ENCODE assay signal across 7 mouse cellular contexts in genomic region chr4:45018452-45018980, GRCm38 (mm10). TPM values are rescaled to one million over a fixed set of nuclear protein-coding genes. Genes with fewer than 3 reads are reported as not detected.
DNase-seq lines count a peak whose midpoint lies in the region; ATAC-seq and TF ChIP-seq lines count a peak whose summit lies in the region.

TSS of gene Polr1e (plus strand) at chr4:45018583.

- peak within 1 kb of the TSS; percentile 81 for H3K27ac ChIP-seq in embryonic facial prominence, embryonic 10.5 days (replicated peaks)
- H3K27ac ChIP-seq in intestine, postnatal 0 days (ENCODE audit: low read depth, low read length): no peak within 1 kb of the TSS
- peak within 1 kb of the TSS; percentile 36; the same call in 1 of the 2 replicates for H3K27ac ChIP-seq in midbrain, embryonic 12.5 days (replicated peaks)
- H3K27ac ChIP-seq in small intestine, adult 2 months (ENCODE audit: insufficient read depth, low read depth, low read length): no peak within 1 kb of the TSS

- peak within 1 kb of the TSS; percentile 53 for H3K9ac ChIP-seq in intestine, postnatal 0 days (ENCODE audit: low read depth, low read length)
- peak within 1 kb of the TSS; percentile 71 for H3K9ac ChIP-seq in midbrain, embryonic 12.5 days (replicated peaks)

- H3K9me3 ChIP-seq in embryonic facial prominence, embryonic 10.5 days: no peaks in the 10 kb centered on the region
- no peaks in the 10 kb centered on the region for H3K9me3 ChIP-seq in intestine, postnatal 0 days (ENCODE audit: control insufficient read depth)
- no peaks in the 10 kb centered on the region for H3K9me3 ChIP-seq in midbrain, embryonic 12.5 days

- H3K36me3 ChIP-seq in embryonic facial prominence, embryonic 10.5 days (replicated peaks): peaks cover 18% of the 10 kb centered on the region
- H3K36me3 ChIP-seq in intestine, postnatal 0 days (ENCODE audit: control insufficient read depth, insufficient read depth): no peaks in the 10 kb centered on the region
- peaks cover 9% of the 10 kb centered on the region; the same call in 1 of the 2 replicates for H3K36me3 ChIP-seq in midbrain, embryonic 12.5 days
- no peaks in the 10 kb centered on the region for H3K36me3 ChIP-seq in small intestine, adult 2 months (ENCODE audit: control insufficient read depth, insufficient read depth, low read length)

- intact Hi-C loops in left cerebral cortex, postnatal 4 days (cut with DNase I): loop anchor here (5.0 kb wide), 2 partner anchors 264 to 1114 kb away; no protein-coding TSS in a partner anchor

- ATAC-seq in intestine, postnatal 0 days: peak; percentile 76
- ATAC-seq in midbrain, embryonic 12.5 days (ENCODE audit: low FRiP score, low read depth): peak; percentile 93

- no peaks in the 10 kb centered on the region for H3K27me3 ChIP-seq in embryonic facial prominence, embryonic 10.5 days (replicated peaks; ENCODE audit: low read depth, poor library complexity, severe bottlenecking)
- no peaks in the 10 kb centered on the region for H3K27me3 ChIP-seq in intestine, postnatal 0 days (replicated peaks; ENCODE audit: control insufficient read depth, insufficient read depth, low read length)
- H3K27me3 ChIP-seq in midbrain, embryonic 12.5 days: no peaks in the 10 kb centered on the region
- H3K27me3 ChIP-seq in small intestine, adult 2 months (ENCODE audit: control insufficient read depth, insufficient read depth, low read length): no peaks in the 10 kb centered on the region

- TF ChIP-seq POLR2A in small intestine, adult 2 months (IDR thresholded peaks at IDR 0.05; ENCODE audit: low read depth, low read length): no peak

- under 1% methylated on average over 29 of the region's 29 CpGs for WGBS in embryonic facial prominence, embryonic 10.5 days
- WGBS in intestine, postnatal 0 days: under 1% methylated on average over 29 of the region's 29 CpGs
- WGBS in midbrain, embryonic 12.5 days: 1% methylated on average over 29 of the region's 29 CpGs
- under 1% methylated on average over 29 of the region's 29 CpGs for WGBS in small intestine, adult 2 months

- H3K4me3 ChIP-seq in embryonic facial prominence, embryonic 10.5 days: peak within 1 kb of the TSS; percentile 86
- H3K4me3 ChIP-seq in intestine, postnatal 0 days (ENCODE audit: low read depth, low read length): peak within 1 kb of the TSS; percentile 59
- H3K4me3 ChIP-seq in midbrain, embryonic 12.5 days: peak within 1 kb of the TSS; percentile 72
- H3K4me3 ChIP-seq in small intestine, adult 2 months (ENCODE audit: low read depth, low read length): peak within 1 kb of the TSS; percentile 89

- H3K4me1 ChIP-seq in embryonic facial prominence, embryonic 10.5 days: peaks cover 27% of the 10 kb centered on the region
- no peaks in the 10 kb centered on the region for H3K4me1 ChIP-seq in intestine, postnatal 0 days (replicated peaks; ENCODE audit: control insufficient read depth, insufficient read depth, low read length)
- H3K4me1 ChIP-seq in midbrain, embryonic 12.5 days: peaks cover 25% of the 10 kb centered on the region
- H3K4me1 ChIP-seq in small intestine, adult 2 months (ENCODE audit: control insufficient read depth, insufficient read depth, insufficient read length, low read length): no peaks in the 10 kb centered on the region

- DNase-seq in adrenal gland, postnatal 10 days: peak; percentile 95
- peak; percentile 93 for DNase-seq in embryonic facial prominence, embryonic 10.5 days (ENCODE audit: low spot score)
- DNase-seq in gonadal fat pad, adult 2 months (ENCODE audit: low read depth): peak; percentile 47
- peak; percentile 90 for DNase-seq in left cerebral cortex, postnatal 4 days

- 0 out of 2 replicates have a peak, but pooled peaks have one; percentile 8 for TF ChIP-seq CTCF in intestine, postnatal 0 days (IDR thresholded peaks at IDR 0.05; ENCODE audit: low read depth)
- no peak for TF ChIP-seq CTCF in small intestine, adult 2 months (IDR thresholded peaks at IDR 0.05; ENCODE audit: extremely low read depth, insufficient read length, insufficient replicate concordance, low read depth, low read length)

- peak within 1 kb of the TSS; percentile 96 for H3K4me2 ChIP-seq in intestine, postnatal 0 days (replicated peaks; ENCODE audit: low read depth)
- peak within 1 kb of the TSS; percentile 97 for H3K4me2 ChIP-seq in midbrain, embryonic 12.5 days (replicated peaks)

RNA-seq across cellular contexts. Expression of gene Polr1e, which starts in this region (rescaled TPM):
- total RNA-seq in adrenal gland, postnatal 10 days (2021): 10 to 100 TPM; 14.6 to 16.1 TPM
- polyA plus RNA-seq in embryonic facial prominence, embryonic 10.5 days (2016; fragmentation: Nextera tagmentation; extraction: Ambion mirVana): 59.8 and 72.3 TPM in 2 replicates
- 5.2 and 5.3 TPM in 2 replicates for polyA plus RNA-seq in gonadal fat pad, adult 2 months (2012; rRNA removed)
- 11.4 and 13.7 TPM in 2 replicates for polyA plus RNA-seq in intestine, postnatal 0 days (2015; fragmentation: Nextera tagmentation; extraction: Ambion mirVana)
- 10 to 100 TPM; 21.0 to 22.6 TPM for total RNA-seq in left cerebral cortex, postnatal 4 days (2021)
- 40.7 and 46.3 TPM in 2 replicates for polyA plus RNA-seq in midbrain, embryonic 12.5 days (2016; fragmentation: Nextera tagmentation; extraction: Ambion mirVana)
- 1.8 and 2.3 TPM in 2 replicates for polyA plus RNA-seq in small intestine, adult 2 months (2012; rRNA removed)

Comparison
In these comparisons a context has a peak if more than half of its experiments do, and no peak if none do; other contexts are left out.
1. H3K27ac ChIP-seq: peak in embryonic facial prominence, embryonic 10.5 days (single experiment) and midbrain, embryonic 12.5 days (single experiment); none in intestine, postnatal 0 days (single experiment) and small intestine, adult 2 months (single experiment).
2. Peak in every context shown above with its lines, with median percentiles within 50 percentile points of each other: DNase-seq and H3K4me3 ChIP-seq.